Mouse (Mus musculus): Measurements from ENCODE around the gene Chid1. TPM values are rescaled to one million over a fixed set of nuclear protein-coding genes. Genes with fewer than 3 reads are reported as not detected.
A peak's percentile ranks its signal among the peaks of the same experiment; 100 is the strongest.
"Not testable (repeated sequence)": the region's sequence is repeated elsewhere in the genome, so short reads cannot be mapped to it uniquely, and the experiment has no call there.

Gene Chid1
- total RNA-seq, 1 experiment from 2014 or later: 26.5 TPM

DNA sequence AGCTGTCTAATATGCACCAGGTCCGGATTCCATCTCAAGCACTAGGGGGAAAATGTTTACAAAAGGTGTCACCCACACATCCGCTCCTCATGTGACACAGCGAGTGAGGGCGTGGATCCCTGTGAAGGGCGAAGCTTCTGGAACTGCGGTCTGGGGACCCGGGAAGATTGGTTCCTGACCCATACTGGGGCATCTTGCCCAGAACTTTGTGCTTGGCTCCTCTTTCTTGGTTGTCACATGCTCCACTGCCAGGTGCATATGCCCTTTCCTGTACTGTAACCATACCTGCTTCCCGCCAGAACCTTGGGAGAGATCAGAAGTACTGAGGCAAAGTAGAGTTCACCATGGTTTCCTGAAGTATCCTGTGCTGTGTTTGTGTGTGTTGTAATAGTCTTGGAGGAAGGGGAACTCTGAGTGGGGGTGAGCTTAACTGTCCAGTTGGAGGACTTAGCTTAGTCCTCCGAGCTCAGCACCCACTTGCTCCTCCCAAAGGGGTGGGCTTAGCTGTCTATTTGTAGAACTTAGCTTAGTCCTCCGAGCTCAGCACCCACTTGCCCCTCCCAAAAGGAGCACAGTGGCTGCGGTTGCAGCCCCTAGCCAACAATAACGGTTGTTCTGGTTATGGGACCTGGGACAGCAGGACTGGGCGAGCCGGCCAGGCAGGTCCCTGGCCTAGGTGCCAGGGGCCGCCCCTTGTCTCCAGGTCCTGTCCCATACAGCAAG lies 79.1 kb downstream of the Chid1 start, which contains the start of gene Cracr2b:
Gene Cracr2b (plus strand): TSS at position 704 of the 723 bp plus-strand sequence.
- no peak; a peak in 1 of 4 replicates for ATAC-seq (replicated peaks in 1 of 2; ENCODE audit: insufficient read depth in 1 of 2, low FRiP score in 2 of 2, low TSS enrichment in 1 of 2, low read depth in 1 of 2, poor library complexity in 2 of 2, severe bottlenecking in 2 of 2)

DNA sequence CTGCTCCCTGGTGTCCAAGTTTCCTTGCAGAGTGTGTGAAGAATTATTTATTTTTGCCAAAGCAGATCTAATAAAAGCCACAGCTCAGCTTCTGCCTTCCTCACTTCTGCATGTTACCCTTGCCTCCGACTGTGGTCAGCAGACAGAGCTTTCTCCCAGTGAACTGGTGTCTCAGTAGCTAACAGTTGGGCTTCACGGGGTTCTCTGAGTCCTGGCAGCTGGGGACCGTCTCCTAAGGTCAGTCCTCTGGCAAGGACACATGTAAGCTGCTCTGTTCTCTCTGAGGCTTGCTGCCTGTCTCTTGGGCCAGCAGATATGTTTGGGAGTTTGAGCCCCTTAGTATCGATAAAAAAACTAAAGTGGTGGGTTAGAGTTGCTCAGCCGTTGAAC lies 79.7 kb downstream of the Chid1 start:
- ATAC-seq (replicated peaks in 1 of 2; ENCODE audit: insufficient read depth in 1 of 2, low FRiP score in 2 of 2, low TSS enrichment in 1 of 2, low read depth in 1 of 2, poor library complexity in 2 of 2, severe bottlenecking in 2 of 2): no peak

DNA sequence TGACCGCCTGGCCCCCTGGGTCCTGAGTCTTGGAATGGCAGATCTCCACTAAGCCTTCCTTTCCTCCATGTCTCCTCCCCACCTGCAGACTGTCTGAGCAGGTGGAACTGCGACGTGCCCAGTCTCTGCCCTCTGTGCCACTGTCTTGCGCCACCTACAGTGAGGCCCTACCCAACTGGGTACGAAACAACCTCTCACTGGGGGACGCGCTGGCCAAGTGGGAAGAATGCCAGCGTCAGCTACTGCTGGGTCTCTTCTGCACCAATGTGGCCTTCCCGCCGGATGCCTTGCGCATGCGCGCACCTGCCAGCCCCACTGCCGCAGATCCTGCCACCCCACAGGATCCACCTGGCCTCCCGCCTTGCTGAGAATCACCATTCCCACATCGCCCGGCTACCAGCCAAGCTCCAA lies 80.4 kb downstream of the Chid1 start:
- ATAC-seq (replicated peaks in 1 of 2; ENCODE audit: insufficient read depth in 1 of 2, low FRiP score in 2 of 2, low TSS enrichment in 1 of 2, low read depth in 1 of 2, poor library complexity in 2 of 2, severe bottlenecking in 2 of 2): no peak

DNA sequence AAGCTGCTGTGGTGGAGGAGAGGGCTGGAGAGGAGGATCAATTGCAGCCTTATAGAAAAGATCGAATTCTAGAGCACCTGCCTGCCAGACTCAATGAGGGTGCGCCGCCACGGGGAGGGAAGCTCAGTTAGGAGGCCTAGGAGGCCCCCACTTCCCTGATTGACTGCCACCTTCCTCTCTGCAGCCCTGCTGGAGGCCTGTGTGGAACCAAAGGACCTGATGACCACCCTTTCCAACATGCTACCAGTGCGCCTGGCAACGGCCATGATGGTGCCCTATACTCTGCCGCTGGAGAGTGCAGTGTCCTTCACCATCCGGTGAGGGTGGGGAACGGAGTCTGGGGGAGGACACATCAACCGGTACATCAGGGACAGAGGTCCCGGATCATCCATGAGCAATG lies 81.0 kb downstream of the Chid1 start:
- no peak for ATAC-seq (replicated peaks in 1 of 2; ENCODE audit: insufficient read depth in 1 of 2, low FRiP score in 2 of 2, low TSS enrichment in 1 of 2, low read depth in 1 of 2, poor library complexity in 2 of 2, severe bottlenecking in 2 of 2)

DNA sequence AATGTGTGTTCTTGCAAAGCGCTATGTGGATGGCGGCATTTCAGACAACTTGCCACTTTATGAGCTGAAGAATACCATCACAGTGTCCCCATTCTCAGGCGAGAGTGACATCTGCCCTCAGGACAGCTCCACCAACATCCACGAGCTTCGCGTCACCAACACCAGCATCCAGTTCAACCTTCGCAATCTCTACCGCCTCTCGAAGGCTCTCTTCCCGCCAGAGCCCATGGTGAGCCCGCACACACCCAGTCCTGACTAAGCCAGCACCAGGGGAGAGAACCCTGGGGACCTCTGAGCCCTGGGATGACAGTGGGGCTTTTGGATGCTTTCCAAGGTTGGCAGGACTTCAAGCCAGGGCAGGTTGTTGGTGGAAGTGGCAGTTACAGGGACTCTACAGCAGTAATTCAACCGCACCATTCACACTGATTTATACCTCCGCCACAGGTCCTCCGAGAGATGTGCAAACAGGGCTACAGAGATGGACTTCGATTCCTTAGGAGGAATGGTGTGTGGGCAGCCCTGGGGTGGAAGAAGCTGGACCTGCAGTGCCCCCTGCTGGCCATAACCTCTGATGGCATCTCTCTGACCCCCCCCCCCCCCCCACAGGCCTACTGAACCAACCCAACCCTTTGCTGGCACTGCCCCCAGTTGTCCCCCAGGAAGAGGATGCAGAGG lies 81.5 kb downstream of the Chid1 start:
- ATAC-seq (replicated peaks in 1 of 2; ENCODE audit: insufficient read depth in 1 of 2, low FRiP score in 2 of 2, low TSS enrichment in 1 of 2, low read depth in 1 of 2, poor library complexity in 2 of 2, severe bottlenecking in 2 of 2): no peak

DNA sequence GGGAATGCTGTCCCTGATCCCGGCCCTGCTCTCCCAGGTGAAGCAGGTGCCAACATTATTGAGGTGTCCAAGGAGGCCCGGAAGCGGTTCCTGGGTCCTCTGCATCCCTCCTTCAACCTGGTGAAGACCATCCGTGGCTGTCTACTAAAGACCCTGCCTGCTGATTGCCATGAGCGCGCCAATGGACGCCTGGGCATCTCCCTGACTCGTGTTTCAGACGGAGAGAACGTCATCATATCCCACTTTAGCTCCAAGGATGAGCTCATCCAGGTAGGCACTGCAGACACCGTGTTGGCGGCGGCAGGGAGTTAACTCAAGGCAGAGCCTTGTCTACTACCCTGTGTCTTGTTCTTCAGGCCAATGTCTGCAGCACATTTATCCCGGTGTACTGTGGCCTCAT lies 82.4 kb downstream of the Chid1 start:
- ATAC-seq (replicated peaks in 1 of 2; ENCODE audit: insufficient read depth in 1 of 2, low FRiP score in 2 of 2, low TSS enrichment in 1 of 2, low read depth in 1 of 2, poor library complexity in 2 of 2, severe bottlenecking in 2 of 2): no peak

DNA sequence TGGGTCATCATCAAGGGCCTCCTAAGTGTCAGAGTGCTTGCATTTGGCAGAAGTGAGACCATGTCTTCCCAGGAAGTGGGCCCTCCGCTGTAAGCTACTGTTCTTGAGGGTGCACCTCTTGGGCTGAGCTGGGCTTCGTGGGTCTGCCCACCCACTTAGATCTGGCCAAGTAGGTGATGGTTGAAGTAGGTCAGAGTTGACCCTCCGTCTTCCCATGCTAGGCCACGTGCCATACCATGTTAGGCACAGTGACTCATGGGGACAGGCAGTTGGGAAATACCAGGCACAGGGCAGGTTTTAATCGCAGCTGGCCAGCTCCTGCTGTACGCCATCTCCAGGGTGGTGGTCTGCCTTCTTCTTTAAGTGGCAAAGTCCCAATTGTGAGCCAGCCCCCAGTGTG lies 82.9 kb downstream of the Chid1 start:
- no peak for ATAC-seq (replicated peaks in 1 of 2; ENCODE audit: insufficient read depth in 1 of 2, low FRiP score in 2 of 2, low TSS enrichment in 1 of 2, low read depth in 1 of 2, poor library complexity in 2 of 2, severe bottlenecking in 2 of 2)

DNA sequence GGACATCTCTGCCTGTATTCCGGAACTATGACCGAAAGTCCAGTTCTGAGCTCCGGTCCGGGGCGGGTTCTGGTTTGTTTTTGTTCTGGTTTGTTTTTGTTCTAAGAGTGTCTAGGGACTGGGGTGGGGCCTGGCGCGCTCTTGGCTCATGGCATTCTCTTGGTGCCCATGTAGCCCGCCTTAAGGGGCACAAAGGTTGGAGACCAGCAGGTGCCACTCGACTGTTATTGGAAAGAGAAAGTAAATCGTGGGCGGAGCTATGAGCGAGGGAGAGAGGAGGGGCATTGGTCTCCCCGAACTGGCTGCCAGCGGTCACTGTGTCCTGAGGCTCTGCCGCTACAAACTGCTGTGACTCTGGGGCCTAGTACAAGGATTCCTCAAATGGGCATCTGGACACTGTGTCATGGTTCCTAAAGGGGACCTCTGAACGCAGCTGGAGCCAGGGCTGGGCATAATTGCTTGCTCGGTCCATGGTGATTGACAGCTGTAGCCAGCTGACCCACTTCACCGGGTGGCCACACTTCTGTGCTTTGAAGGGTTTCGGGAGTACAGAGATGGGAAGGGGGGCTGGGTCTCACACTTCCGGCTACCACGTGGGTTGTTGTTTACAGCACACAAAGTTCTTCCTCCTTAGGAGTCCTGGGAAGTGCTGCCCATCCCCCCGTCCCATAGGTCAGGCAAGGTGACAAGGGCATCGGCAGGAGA lies 83.9 kb downstream of the Chid1 start:
- peak; percentile 29 to 51 for ATAC-seq (replicated peaks in 1 of 2; ENCODE audit: insufficient read depth in 1 of 2, low FRiP score in 2 of 2, low TSS enrichment in 1 of 2, low read depth in 1 of 2, poor library complexity in 2 of 2, severe bottlenecking in 2 of 2)

DNA sequence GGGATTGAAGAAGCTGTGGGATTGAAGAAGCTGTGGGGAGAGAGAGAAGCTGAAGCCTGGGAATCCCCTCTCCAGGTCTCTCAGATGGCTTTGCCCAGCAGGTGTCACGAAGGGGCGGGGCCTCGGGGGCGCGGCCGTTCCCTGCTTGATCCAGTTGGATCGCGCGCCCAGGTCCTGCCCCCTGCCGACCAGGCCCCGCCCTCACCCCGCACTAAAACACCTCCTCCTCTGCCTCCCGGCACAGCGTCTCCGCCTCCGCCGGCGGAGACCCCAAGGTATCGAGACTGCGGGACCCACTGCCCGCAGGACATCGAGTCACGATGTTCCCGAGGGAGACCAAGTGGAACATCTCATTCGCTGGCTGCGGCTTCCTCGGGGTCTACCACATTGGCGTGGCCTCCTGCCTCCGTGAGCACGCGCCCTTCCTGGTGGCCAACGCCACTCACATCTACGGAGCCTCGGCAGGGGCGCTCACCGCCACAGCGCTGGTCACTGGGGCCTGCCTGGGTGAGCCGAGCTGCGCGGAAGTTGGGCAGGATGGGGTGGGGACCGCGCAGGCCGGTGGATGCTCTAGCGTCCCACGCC lies 84.6 kb downstream of the Chid1 start, which contains the start of gene Pnpla2:
Gene Pnpla2 (plus strand): TSS at position 232 of the 585 bp plus-strand sequence.
- peak; percentile 82 to 89 for ATAC-seq (replicated peaks in 1 of 2; ENCODE audit: insufficient read depth in 1 of 2, low FRiP score in 2 of 2, low TSS enrichment in 1 of 2, low read depth in 1 of 2, poor library complexity in 2 of 2, severe bottlenecking in 2 of 2)

DNA sequence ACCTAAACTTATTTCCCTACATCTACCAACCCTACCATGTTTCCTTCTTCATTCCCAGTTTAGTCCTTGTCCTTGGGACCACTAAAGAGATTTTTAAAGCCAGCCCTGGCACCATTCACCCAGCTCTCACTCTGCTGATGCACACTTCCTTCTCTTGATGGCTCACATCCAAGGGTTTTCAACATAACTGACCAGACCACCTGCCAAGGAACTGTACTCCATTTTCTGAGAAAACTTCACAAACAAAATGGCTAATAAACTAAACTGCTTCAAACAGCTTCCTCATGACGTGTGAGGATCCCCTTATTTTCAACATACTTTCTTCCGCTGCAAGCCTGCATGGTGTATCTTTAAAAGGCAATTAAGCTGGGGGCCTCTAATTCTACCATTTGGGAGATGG lies 86.0 kb downstream of the Chid1 start:
- ATAC-seq (replicated peaks in 1 of 2; ENCODE audit: insufficient read depth in 1 of 2, low FRiP score in 2 of 2, low TSS enrichment in 1 of 2, low read depth in 1 of 2, poor library complexity in 2 of 2, severe bottlenecking in 2 of 2): no peak

DNA sequence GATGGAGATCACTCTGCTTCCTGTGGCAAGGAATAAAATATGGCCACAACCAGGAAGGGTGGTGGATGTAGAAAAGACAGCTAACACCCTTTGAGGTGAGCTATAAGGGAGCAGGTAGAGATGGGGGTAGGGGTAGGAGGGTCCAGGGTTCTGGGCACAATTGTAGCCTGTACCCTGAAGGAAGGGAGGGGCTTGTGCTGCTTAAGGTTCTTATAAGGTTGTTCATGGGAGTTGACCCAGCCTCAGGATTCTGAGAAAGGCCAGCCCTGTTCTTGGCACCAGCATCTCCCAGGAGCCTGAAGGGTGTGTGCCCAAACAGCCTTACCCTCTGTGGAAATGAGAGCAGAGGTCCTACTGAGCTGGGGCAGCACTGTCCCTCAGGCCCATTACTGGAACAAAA lies 87.7 kb downstream of the Chid1 start:
- ATAC-seq (replicated peaks in 1 of 2; ENCODE audit: insufficient read depth in 1 of 2, low FRiP score in 2 of 2, low TSS enrichment in 1 of 2, low read depth in 1 of 2, poor library complexity in 2 of 2, severe bottlenecking in 2 of 2): no peak

DNA sequence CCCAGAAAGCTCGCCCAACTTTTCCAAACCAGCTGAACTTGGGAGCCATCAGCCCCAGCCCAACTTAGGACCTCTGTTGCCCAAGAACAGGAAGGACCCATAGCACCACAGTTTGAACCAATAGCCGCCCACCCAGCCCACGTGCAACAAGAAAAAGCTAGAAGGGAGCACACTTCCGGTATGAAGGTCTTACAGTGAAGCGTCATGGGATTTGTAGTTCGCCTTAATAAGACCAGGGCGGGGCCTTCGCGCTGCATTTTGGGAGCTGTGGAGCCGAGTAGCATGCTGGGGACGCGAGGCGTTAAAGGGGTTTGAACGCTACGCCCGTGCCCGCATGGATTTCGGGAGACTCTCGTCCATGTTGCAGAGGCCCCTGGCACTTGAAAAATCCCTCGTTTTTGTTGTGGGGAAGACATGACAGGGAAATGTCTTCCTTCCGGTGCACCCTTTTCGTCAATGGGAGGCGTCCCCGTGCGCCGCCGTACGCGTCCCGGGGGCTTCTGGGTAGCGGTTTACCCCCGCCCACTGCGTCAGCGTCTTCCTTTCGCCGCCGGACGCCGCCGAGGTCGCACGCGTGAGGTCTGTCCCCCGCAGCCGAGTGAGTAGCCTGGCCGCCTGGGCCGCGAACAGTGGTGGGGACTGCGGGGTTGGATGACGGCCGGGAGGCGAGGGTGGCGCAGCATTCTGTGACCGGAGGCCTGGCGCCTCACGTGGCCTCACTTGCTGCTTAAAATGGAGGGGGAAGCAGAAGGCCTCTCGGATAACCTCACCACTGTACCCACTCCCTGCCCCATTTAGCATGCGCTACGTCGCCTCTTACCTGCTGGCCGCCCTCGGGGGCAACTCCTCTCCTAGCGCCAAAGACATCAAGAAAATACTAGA lies 92.3 kb downstream of the Chid1 start, which contains the start of gene Rplp2:
Gene Rplp2 (plus strand): TSS at position 261 of the 882 bp plus-strand sequence.
- ATAC-seq (replicated peaks in 1 of 2; ENCODE audit: insufficient read depth in 1 of 2, low FRiP score in 2 of 2, low TSS enrichment in 1 of 2, low read depth in 1 of 2, poor library complexity in 2 of 2, severe bottlenecking in 2 of 2): peak; percentile 86 to 92

DNA sequence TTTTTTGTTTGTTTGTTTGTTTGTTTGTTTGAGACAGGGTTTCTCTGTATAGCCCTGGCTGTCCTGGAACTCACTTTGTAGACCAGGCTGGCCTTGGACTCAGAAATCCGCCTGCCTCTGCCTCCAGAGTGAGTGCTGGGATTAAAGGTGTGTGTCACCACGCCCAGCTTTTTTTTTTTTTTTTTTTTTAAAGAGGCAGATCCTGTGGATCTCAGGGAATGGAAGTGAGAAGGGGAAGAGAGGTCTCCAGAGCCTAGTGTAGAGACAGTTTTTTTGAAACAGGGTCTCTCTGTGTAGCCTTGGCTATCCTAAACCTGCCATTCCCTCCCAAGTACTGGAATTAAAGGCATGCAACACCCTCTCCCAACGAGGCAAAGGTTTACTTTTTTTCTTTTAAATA lies 93.3 kb downstream of the Chid1 start:
- not testable (repeated sequence) for ATAC-seq (replicated peaks in 1 of 2; ENCODE audit: insufficient read depth in 1 of 2, low FRiP score in 2 of 2, low TSS enrichment in 1 of 2, low read depth in 1 of 2, poor library complexity in 2 of 2, severe bottlenecking in 2 of 2)

DNA sequence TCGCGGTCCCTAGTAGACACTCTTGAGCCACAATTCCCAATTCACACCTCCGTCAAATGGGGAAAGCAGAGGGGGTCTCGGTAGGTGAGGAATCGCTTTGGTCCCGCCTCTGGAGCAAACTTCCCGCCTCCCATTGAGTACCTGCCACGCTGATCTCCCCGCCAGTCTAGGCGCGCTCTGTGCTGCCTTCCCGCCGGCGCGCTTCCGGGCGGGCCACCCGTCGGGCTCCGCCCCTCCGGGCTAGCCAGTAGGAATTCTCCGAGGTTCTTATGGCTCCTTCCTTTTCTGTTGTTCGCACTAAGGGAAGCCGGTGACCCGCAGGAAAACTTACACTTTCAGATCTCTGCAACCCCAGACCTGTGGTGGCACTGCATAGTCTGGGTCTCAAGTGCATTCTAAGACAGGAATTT lies 95.8 kb downstream of the Chid1 start, which contains the start of gene Pidd1:
Gene Pidd1 (minus strand): TSS at position 198 of the 410 bp plus-strand sequence.
- ATAC-seq (replicated peaks in 1 of 2; ENCODE audit: insufficient read depth in 1 of 2, low FRiP score in 2 of 2, low TSS enrichment in 1 of 2, low read depth in 1 of 2, poor library complexity in 2 of 2, severe bottlenecking in 2 of 2): peak; percentile 25 to 33; a peak in 1 of 4 replicates

Data from hematopoietic stem cell, adult 5-6 weeks (primary cell).